Mouse (Mus musculus) megakaryocyte, embryonic 14.5 days (primary cell): ENCODE results near the gene Adgrl2.

Experiments used
- FLI1 ChIP-seq: IDR thresholded peaks from 2 replicates; pipeline ENCODE4 v1.6.1; 2012; ENCODE audit warnings: low read length, inconsistent platforms, mixed read lengths
- GATA1 ChIP-seq: IDR thresholded peaks from 3 replicates; pipeline ENCODE4 v1.6.1; 2012; ENCODE audit warnings: mixed read lengths, low read length, inconsistent platforms, borderline replicate concordance

GRCm38 (mm10) chr3:148939457-148939856 lies 50.9 kb downstream of the Adgrl2 start:
- TF ChIP-seq GATA1 (no peak), FLI1 (no peak)
